Mouse (Mus musculus): Measurements from ENCODE around the gene Neil3.

Neil3 gene

GRCm38 (mm10) chr8:53638495-53639171 lies at the start of gene Neil3:
Neil3 (minus strand) TSS chr8:53639065.
- peak; percentile 82 to 92 for DNase-seq (ENCODE audit: inconsistent age in 2 of 2, low spot score in 1 of 2)

GRCm38 (mm10) chr8:53680846-53681245 lies 42.0 kb upstream of the Neil3 start:
- DNase-seq (ENCODE audit: inconsistent age in 2 of 2, low spot score in 1 of 2), result peak in 1 of 2 experiments; percentile 25

- DNase-seq (ENCODE audit: inconsistent age in 2 of 2, low spot score in 1 of 2), result peak; percentile 23 to 78
Observed at GRCm38 (mm10) chr8:53663946-53664345, 25.1 kb upstream of the Neil3 start.

- no peak for DNase-seq (ENCODE audit: inconsistent age in 2 of 2, low spot score in 1 of 2)
Observed at GRCm38 (mm10) chr8:53661436-53661835, 22.6 kb upstream of the Neil3 start.

DNA sequence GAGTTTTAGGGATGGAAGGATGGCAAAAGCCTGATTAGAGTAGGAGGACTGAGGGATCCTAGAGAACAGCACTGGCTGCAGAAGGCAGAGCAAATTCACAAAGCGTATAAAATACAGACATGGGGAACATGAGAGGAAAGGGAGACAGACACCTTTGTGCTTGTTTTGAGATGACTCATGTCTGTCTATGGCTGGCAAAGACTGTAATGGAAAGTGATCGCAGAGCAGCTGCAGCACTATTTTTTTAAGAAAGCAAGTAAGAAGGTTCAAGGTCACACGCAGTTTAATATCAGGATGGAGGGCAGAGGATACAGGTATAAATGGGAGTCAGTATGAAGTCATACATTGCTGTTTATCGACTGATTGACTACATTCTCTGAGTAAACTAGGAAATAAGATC lies 8.2 kb downstream of the Neil3 start:
- no peak for DNase-seq (ENCODE audit: inconsistent age in 2 of 2, low spot score in 1 of 2)

- DNase-seq (ENCODE audit: inconsistent age in 2 of 2, low spot score in 1 of 2), result no peak
Observed at GRCm38 (mm10) chr8:53628864-53629415, 9.9 kb downstream of the Neil3 start.

DNA sequence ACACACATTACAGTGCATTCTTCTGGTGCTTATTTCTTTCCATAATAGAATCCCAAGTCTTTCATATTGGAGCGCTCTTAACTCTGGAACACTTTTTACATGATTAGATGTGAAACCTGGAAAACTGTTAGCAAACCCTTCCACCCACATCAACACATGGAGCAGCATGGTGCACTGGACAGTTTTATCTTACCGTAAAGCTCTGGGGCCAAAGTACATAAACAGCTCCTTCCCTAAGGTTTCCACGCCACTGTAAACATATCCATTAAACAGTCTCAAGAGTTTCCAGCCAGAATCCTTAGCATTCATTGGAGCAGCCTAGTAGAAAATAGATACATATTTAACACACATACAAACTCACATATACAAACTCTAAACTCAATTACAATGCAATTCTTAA lies 15.4 kb downstream of the Neil3 start:
- DNase-seq (ENCODE audit: inconsistent age in 2 of 2, low spot score in 1 of 2), result no peak

DNA sequence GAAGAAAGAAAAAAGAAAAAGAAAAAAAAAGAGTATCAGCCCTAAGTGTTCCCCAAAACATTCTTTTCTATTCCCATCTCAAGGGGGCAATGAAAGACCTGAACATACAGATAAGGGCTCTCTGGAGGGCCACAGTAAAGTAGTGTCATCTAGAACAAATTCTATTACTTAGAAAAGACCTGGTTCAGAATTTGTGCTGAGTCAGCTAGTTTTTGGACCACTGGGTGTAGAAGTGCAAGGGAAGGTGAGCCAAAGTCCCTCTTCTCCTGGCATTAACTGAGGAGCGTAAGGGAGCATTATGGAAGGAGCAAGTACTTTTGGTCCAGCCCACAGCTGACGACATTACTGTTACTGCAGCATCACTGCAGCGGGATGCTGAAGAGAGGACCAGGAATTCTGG lies 19.7 kb downstream of the Neil3 start:
- no peak for DNase-seq (ENCODE audit: inconsistent age in 2 of 2, low spot score in 1 of 2)

- no peak for DNase-seq (ENCODE audit: inconsistent age in 2 of 2, low spot score in 1 of 2)
Observed at GRCm38 (mm10) chr8:53614288-53614646, 24.6 kb downstream of the Neil3 start.

- no peak for DNase-seq (ENCODE audit: inconsistent age in 2 of 2, low spot score in 1 of 2)
Observed at GRCm38 (mm10) chr8:53613577-53614287, 25.1 kb downstream of the Neil3 start.

DNA sequence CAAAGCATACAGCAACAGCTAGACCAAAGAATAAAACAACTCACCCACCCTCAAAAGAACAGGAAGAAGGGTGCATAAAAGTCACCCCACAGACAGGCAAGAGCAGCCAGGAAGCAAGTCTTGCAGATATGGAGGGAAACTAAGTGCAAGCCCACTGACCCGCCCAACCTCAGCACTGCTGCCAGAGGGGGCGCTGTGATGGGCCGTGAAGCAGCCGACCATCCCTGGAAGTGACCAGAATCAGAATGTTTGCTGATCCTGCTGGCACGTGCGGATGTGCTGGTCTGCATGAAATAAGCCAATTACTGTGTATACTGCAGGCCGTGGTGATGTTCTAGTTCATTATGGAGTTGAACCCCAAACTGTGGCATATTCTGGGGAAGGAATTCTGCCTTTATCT lies 26.6 kb downstream of the Neil3 start:
- no peak for DNase-seq (ENCODE audit: inconsistent age in 2 of 2, low spot score in 1 of 2)

GRCm38 (mm10) chr8:53607040-53607439 lies 31.8 kb downstream of the Neil3 start:
- peak; percentile 10 to 67 for DNase-seq (ENCODE audit: inconsistent age in 2 of 2, low spot score in 1 of 2)

DNA sequence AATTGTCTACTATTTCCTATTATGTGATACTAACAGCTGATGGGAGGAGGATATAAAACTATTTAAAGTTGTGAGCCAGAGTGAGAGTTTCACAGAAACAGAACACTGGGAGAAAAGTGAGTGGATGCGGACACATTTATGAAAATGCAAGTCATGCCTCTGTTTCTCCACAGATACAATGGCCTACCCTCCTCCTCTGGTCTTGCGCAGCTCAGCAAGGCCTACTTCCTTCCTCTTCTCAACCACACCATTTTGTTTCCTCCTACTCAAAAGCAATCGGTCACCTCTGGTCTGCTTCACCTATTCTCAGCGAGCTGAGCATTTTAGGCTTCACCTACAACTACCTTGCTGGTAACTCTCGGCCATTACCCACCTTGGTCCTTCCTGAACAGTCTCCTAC lies 34.0 kb downstream of the Neil3 start:
- DNase-seq (ENCODE audit: inconsistent age in 2 of 2, low spot score in 1 of 2), result no peak

DNA sequence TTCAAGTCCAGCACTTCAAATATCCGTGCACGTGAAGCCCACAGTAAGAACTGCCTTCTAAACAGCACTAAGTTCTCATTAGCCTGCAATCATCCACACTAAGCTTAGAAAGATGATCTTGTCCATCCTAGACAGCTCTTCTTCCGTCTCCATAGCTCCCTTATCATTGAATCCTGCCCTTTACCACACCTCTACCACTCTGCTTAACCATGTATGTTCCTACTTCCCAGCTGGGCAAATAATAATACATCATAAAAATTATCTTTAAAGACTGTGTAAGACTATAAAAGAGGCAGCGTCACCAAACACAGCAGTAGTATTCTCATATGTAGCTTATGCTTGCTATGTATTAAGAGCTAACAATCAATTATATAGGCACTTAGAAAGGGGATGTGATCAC lies 35.2 kb downstream of the Neil3 start:
- DNase-seq (ENCODE audit: inconsistent age in 2 of 2, low spot score in 1 of 2), result no peak

- no peak for DNase-seq (ENCODE audit: inconsistent age in 2 of 2, low spot score in 1 of 2)
Observed at GRCm38 (mm10) chr8:53600826-53601225, 38.0 kb downstream of the Neil3 start.

GRCm38 (mm10) chr8:53600025-53600811 lies 38.6 kb downstream of the Neil3 start:
- no peak for DNase-seq (ENCODE audit: inconsistent age in 2 of 2, low spot score in 1 of 2)

- DNase-seq (ENCODE audit: inconsistent age in 2 of 2, low spot score in 1 of 2), result no peak
Observed at GRCm38 (mm10) chr8:53598101-53598500, 40.8 kb downstream of the Neil3 start.

GRCm38 (mm10) chr8:53591777-53592176 lies 47.1 kb downstream of the Neil3 start:
- DNase-seq (ENCODE audit: inconsistent age in 2 of 2, low spot score in 1 of 2), result no peak

DNA sequence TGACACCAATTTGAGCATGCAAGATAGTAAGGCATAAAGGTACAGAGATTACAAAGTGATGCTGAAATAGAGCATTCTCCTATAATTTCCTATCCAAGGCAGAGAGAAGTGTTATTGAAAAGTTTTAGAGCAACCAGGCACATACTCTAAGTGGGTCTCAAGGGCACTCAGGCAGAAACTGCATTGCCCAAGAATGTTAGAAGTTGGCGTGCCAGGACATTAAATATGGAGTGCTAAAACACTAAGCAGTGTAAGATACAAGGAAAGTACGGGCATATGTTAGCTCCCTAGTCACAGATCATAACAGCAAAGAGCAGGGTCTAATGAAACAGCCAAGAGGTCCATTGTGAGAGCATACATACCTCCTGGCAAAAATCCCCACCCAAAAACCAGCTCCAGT lies 65.3 kb downstream of the Neil3 start:
- no peak for DNase-seq (ENCODE audit: inconsistent age in 2 of 2, low spot score in 1 of 2)

GRCm38 (mm10) chr8:53566223-53566622 lies 72.6 kb downstream of the Neil3 start:
- no peak for DNase-seq (ENCODE audit: inconsistent age in 2 of 2, low spot score in 1 of 2)

- no peak for DNase-seq (ENCODE audit: inconsistent age in 2 of 2, low spot score in 1 of 2)
Observed at GRCm38 (mm10) chr8:53562441-53563040, 76.3 kb downstream of the Neil3 start.

All from adrenal gland, adult (tissue).